Mouse (Mus musculus) frontal cortex, postnatal 14 days (tissue): Measurements from ENCODE around the gene H2afy.
"Not testable (repeated sequence)": the region's sequence is repeated elsewhere in the genome, so short reads cannot be mapped to it uniquely, and the experiment has no call there.

Source experiments
- DNase-seq, 2 experiments: peaks; one replicate each; pipeline ENCODE4 v3.0.0; 2022; ENCODE audit warnings: low spot score in 2 of 2

Gene H2afy

GRCm38 (mm10) chr13:56072268-56072607 lies 63.9 kb downstream of the H2afy start:
- no peak for DNase-seq

- DNase-seq = no peak
These were observed 64.4 kb downstream of the H2afy start for GRCm38 (mm10) chr13:56071586-56072267.

GRCm38 (mm10) chr13:56069643-56070042 lies 66.5 kb downstream of the H2afy start:
- DNase-seq = no peak

- DNase-seq = no peak
These were observed 67.6 kb downstream of the H2afy start for GRCm38 (mm10) chr13:56068517-56068916.

DNA sequence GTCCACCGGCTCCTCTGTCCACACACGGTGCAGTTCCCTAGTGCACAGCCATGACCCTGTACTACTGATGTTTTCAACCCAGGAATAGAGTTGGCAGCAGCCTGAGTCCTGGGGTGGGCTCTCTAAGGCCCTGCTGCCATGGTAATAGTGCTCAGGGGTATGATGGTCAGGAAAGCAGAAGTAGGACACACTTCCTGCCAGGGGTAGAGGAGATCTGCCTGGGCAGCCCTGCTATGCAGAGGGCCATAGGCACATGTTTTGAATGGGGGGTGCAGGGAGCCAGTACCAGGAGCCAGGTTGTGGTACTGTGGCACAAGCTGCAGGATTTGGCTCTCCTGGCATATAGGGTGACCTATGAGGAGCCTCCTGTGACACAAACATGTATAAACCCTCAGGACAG lies 69.3 kb downstream of the H2afy start:
- no peak for DNase-seq

DNA sequence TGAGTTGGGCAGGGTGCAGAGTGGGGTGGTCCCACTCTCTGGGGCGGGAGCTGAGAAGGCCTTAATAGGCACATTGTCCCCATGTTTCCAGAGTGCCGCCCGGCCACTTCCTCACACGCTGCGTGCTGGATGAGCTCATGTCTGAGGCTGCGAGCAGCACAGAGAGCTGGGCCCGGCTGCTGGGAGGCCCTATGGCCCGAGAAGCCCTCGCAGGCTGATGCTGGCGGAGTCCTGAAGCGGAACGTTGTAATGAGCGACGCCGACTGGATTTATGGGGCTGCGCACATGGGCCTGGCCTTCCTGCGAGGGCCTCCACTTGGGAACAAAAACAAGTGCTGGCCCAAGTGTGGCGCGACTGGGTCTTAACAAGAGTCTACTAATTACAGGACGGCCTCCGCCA lies 70.0 kb downstream of the H2afy start:
- DNase-seq = no peak

- no peak for DNase-seq
These were observed 78.4 kb downstream of the H2afy start for GRCm38 (mm10) chr13:56057761-56058160.

GRCm38 (mm10) chr13:56055720-56056119 lies 80.4 kb downstream of the H2afy start:
- DNase-seq = no peak

DNA sequence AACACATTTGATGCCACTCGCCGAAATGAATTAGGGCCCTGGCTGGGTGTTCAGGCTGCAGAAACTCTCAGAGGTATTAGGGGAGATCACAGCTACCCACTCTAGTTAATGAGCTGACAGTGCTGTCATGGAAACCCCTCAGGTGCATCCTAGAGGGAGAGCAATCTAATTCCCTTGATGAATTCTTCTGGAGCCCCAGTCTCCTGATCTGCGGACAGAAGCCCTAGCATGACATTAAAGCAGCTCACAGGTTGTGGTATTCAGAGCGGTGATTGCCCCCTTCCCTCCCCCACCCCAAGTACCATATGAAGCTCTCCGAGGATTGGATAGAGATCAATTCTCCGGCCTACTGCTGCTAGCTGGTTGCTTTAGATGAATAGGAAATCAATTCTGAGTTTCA lies 82.1 kb downstream of the H2afy start:
- no peak for DNase-seq

- no peak for DNase-seq
These were observed 83.4 kb downstream of the H2afy start for GRCm38 (mm10) chr13:56052781-56053180.

- no peak for DNase-seq
These were observed 85.9 kb downstream of the H2afy start for GRCm38 (mm10) chr13:56050246-56050645.

- no peak for DNase-seq
These were observed 93.9 kb downstream of the H2afy start for GRCm38 (mm10) chr13:56042221-56042620.

- DNase-seq = no peak
These were observed 95.5 kb downstream of the H2afy start for GRCm38 (mm10) chr13:56040621-56041020.

DNA sequence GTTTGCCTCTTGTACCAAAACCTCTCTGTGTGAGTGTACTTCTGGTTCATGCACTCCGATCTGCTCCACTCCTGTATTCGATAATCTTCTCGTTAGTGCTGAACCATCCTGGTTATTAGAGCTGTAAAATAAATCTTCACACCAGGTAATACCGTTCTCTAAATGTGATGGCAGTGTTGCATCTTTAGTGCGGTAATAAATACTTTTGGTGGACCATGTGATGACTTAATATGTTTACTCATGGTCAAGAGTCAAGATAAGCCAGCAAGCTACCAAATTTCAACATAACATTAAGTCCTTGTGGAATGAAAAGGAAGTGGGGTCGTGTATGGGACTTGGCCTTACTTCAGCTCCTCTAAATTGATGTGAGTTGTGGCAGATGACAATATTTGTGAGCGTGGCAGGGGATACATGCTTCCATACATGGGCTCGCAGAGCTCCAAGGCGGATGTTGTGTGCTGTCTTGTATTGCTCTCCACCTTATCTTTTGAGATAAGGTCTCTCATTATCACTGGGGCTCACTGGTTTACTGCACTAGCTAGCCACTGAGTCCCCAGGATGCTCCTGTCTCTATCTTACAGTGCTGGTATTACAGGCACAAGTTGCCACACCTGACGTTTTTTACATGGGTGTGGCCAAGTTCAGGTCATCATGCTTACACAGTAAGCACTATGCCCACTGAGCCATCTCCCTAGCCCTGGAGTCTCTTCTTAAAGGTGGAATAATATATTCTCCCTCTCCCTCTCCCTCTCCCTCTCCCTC lies 96.4 kb downstream of the H2afy start:
- no peak for DNase-seq

GRCm38 (mm10) chr13:56029006-56029405 lies 107.2 kb downstream of the H2afy start:
- DNase-seq = no peak

- DNase-seq = not testable (repeated sequence)
These were observed 108.2 kb downstream of the H2afy start for GRCm38 (mm10) chr13:56027996-56028395.

DNA sequence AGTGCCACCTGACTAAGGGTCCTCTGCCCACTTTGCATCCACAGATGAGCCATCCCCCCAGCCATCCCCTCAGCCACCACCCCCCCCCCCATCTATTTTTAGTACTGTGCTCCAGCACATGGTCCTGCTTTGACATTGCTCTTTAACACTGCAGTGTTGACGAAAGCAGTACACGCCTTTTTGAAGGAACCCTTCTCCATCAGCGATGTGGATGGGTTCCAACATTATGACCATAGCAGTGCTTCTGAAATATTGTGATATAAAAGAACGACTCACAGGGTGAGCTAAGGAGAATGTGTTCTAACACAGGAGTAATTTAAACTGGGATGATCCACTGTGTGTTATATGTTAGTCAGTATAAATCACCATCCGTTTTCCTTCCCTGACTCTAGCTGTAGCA lies 109.5 kb downstream of the H2afy start:
- DNase-seq = no peak

GRCm38 (mm10) chr13:56026026-56026425 lies 110.1 kb downstream of the H2afy start:
- no peak for DNase-seq

DNA sequence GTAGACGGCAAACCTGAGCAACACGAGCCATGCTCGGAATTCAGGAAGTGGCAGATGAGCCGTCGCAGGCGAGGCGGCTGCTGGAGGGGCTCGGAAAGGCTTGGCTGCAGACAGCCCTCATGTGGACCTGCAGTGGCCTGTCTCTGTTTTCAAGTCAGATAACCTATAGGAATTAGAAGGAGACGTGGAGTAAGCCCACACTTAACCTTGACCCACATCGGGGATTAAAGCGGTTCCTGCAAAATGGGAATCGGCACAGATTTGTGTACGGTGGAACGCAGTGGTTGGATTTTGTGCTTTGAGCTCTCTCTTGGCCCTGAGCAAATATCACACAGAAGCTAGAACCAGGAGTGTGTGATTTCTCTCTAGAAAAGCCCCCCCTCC lies 111.1 kb downstream of the H2afy start:
- no peak for DNase-seq

DNA sequence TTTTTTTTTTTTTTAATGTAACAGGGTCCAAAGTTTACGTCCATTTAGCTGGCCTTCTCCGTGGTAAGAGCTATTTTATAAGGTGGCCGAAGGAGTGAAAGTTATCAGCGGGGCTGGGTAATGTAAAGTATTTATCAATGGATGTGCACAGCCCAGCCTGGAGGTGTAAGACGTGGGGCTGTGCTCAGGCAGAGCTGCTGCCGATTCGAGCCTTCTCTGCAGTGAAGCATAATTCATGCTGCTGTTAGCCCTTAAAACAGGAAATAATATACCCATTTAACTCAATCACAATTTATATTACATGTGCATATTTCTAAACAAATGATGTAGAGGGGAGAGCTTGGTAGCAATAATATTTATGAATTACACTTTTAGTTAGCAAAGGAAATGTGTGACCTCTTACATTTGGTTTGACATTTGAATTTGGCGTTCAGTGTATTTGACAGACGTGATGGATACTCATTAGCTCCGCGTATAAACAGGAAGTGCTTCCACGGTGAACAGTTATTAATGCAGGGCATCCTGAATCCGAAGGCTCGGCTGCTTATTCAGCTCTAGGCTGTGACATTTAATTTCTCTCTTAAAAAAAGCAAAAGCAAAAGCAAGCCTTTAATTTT lies 111.6 kb downstream of the H2afy start:
- no peak for DNase-seq
